In the genomic region with DNA sequence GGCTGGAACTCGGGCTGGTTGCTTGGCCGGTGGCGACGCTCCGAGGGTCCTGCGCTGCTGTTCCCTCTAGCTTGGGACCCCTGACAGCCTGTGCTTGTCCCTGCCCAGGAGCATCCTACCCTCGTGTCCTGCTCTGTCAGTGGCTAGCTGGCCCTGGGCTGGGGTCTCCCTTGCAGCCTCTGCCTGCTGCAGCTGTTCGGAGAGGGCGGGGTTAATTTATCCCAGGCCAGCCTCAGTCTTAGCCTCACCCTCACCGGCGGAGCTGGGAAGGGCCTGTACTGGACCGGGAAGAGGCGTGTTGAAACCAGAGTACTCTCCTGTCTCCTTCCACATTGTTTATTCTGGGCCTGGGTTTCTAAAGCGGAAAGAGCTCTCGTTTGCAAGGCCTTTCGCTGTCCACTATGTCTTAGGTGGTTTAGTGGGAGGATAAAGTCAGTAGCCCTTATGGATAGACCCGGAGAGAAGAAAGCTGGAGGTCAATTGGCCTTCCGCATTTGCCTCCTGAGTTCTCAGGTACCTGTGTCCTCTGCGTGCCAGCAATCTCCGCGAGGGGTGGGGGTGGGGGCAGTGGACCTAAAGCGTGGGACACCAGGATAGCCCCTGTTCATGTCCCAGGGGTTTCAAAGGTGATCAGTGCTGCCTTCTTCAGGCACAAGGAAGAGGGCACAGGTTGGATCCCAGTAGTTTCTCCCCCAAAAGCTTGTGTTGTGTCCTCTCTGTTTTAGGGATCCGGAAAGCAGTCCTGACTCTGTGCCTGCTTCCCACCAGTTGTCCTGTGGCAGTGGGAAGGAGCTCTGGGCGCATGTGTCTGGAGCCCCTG, we compare ENCODE assay signal across 9 mouse cellular contexts. TPM values are rescaled to one million over a fixed set of nuclear protein-coding genes. Genes with fewer than 3 reads are reported as not detected.
DNase-seq lines count a peak whose midpoint lies in the region; ATAC-seq lines count a peak whose summit lies in the region.
"Had no signal": no experiment of that assay in that cellular context is flagged by ENCODE, and none has a peak within 500 bp of the region (broad histone marks: within the 10 kb centered on the region; RNA-seq: fewer than 3 reads in every experiment).

No protein-coding gene starts in this region.

- no peaks in the 10 kb centered on the region for H3K9me3 ChIP-seq in heart, embryonic 16.5 days (replicated peaks; ENCODE audit: control insufficient read depth, low read length)
- no peaks in the 10 kb centered on the region for H3K9me3 ChIP-seq in limb, embryonic 13.5 days
- no peaks in the 10 kb centered on the region for H3K9me3 ChIP-seq in midbrain, embryonic 15.5 days

- peaks cover 65% of the 10 kb centered on the region for H3K4me1 ChIP-seq in heart, embryonic 16.5 days (ENCODE audit: control insufficient read depth, insufficient read depth, low read length)
- peaks cover 17% of the 10 kb centered on the region for H3K4me1 ChIP-seq in limb, embryonic 13.5 days
- peaks cover 22% of the 10 kb centered on the region for H3K4me1 ChIP-seq in midbrain, embryonic 15.5 days

- no peak; the same call in 1 of the 2 replicates for ATAC-seq in heart, embryonic 16.5 days (replicated peaks; ENCODE audit: extremely low read depth, insufficient read depth, low FRiP score)
- ATAC-seq in limb, embryonic 13.5 days (ENCODE audit: low FRiP score, low read depth) = peak; percentile 21
- ATAC-seq in midbrain, embryonic 15.5 days (replicated peaks) = peak; percentile 19; the same call in 1 of the 2 replicates

- H3K36me3 ChIP-seq in heart, embryonic 16.5 days (ENCODE audit: control insufficient read depth, insufficient read depth) = peaks cover 8% of the 10 kb centered on the region; the same call in 1 of the 2 replicates
- no peaks in the 10 kb centered on the region for H3K36me3 ChIP-seq in limb, embryonic 13.5 days
- H3K36me3 ChIP-seq in midbrain, embryonic 15.5 days (replicated peaks) = no peaks in the 10 kb centered on the region
- H3K36me3 ChIP-seq: G1E had no signal

- H3K4me2 ChIP-seq in heart, embryonic 16.5 days (ENCODE audit: low read depth, low read length) = peak overlapping the region; percentile 82
- H3K4me2 ChIP-seq in limb, embryonic 13.5 days (replicated peaks) = peak overlapping the region; percentile 99
- H3K4me2 ChIP-seq in midbrain, embryonic 15.5 days = peak overlapping the region; percentile 99

- H3K9ac ChIP-seq in heart, embryonic 16.5 days (ENCODE audit: low read length) = peak overlapping the region; percentile 97
- peak overlapping the region; percentile 54 for H3K9ac ChIP-seq in limb, embryonic 13.5 days
- H3K9ac ChIP-seq in midbrain, embryonic 15.5 days = peak overlapping the region; percentile 65

- H3K4me3 ChIP-seq in heart, embryonic 16.5 days (ENCODE audit: low read length) = peak overlapping the region; percentile 94
- peak overlapping the region; percentile 52 for H3K4me3 ChIP-seq in limb, embryonic 13.5 days
- H3K4me3 ChIP-seq in midbrain, embryonic 15.5 days = peak overlapping the region; percentile 66

- H3K27me3 ChIP-seq in heart, embryonic 16.5 days (ENCODE audit: control insufficient read depth, insufficient read depth, low read length) = no peaks in the 10 kb centered on the region
- peaks cover 58% of the 10 kb centered on the region for H3K27me3 ChIP-seq in limb, embryonic 13.5 days
- H3K27me3 ChIP-seq in midbrain, embryonic 15.5 days (replicated peaks) = peaks cover 31% of the 10 kb centered on the region

- peak; percentile 71 for DNase-seq in cerebellum, adult 9-11 months
- no peak for DNase-seq in cerebellum, adult 11 months
- peak; percentile 67 for DNase-seq in embryo, embryonic 10 days (ENCODE audit: low spot score)
- no peak for DNase-seq in ovary, postnatal 14 days (ENCODE audit: low spot score)
- no peak for DNase-seq in right cerebral cortex, postnatal 25 days

- peak overlapping the region; percentile 93 for H3K27ac ChIP-seq in heart, embryonic 16.5 days (ENCODE audit: low read length)
- H3K27ac ChIP-seq in limb, embryonic 13.5 days = no peak overlapping the region
- H3K27ac ChIP-seq in midbrain, embryonic 15.5 days = no peak overlapping the region

- 4% methylated on average over 24 of the region's 24 CpGs for WGBS in heart, embryonic 16.5 days
- 8% methylated on average over 24 of the region's 24 CpGs for WGBS in limb, embryonic 13.5 days
- WGBS in midbrain, embryonic 15.5 days = 5% methylated on average over 24 of the region's 24 CpGs

RNA-seq across cellular contexts. Expression of gene Mical2, which starts 1.0 kb away (rescaled TPM):
- polyA plus RNA-seq in heart, embryonic 16.5 days (2015; fragmentation: Nextera tagmentation; extraction: Ambion mirVana) = 128 and 145 TPM in 2 replicates
- polyA plus RNA-seq in limb, embryonic 13.5 days (2015; fragmentation: Nextera tagmentation; extraction: Ambion mirVana) = 2.1 and 2.3 TPM in 2 replicates
- polyA plus RNA-seq in midbrain, embryonic 15.5 days (2015; fragmentation: Nextera tagmentation; extraction: Ambion mirVana) = 2.7 and 2.8 TPM in 2 replicates
- polyA plus RNA-seq: G1E had no signal

Comparison
In these comparisons a context has a peak if more than half of its experiments do, and no peak if none do; other contexts are left out.
1. DNase-seq: peak in cerebellum, adult 9-11 months (single experiment) and embryo, embryonic 10 days (single experiment); none in cerebellum, adult 11 months (single experiment), ovary, postnatal 14 days (single experiment) and right cerebral cortex, postnatal 25 days (single experiment).
2. RNA of gene Mical2, which starts 1.0 kb away (polyA plus RNA-seq): 128 to 145 TPM in heart, embryonic 16.5 days; 2.7 to 2.8 TPM in midbrain, embryonic 15.5 days and 2.1 to 2.3 TPM in limb, embryonic 13.5 days; every median in the first group is over 10 times any median in the second.
3. Peak in every context shown above with its lines, with median percentiles within 50 percentile points of each other: H3K4me2 ChIP-seq, H3K4me3 ChIP-seq and H3K9ac ChIP-seq.